Mouse (Mus musculus): ENCODE measurements at regions not wholly inside any gene's neighbourhood (a gene's known extent, or its start where the extent isn't known, plus 50 kb on each side); places are given as distances from the start of the nearest gene placed in this dataset.

- no peaks in the 10 kb centered on the region for H3K36me3 ChIP-seq
- no peak for DNase-seq (ENCODE audit: low spot score)
- 88% methylated on average over 2 of the region's 2 CpGs for WGBS
- H3K9me3 ChIP-seq (replicated peaks), result no peaks in the 10 kb centered on the region
- no peaks in the 10 kb centered on the region for H3K4me1 ChIP-seq
- H3K27me3 ChIP-seq (ENCODE audit: low read depth, poor library complexity, severe bottlenecking), result no peaks in the 10 kb centered on the region
- no peak overlapping the region for H3K27ac ChIP-seq (replicated peaks)
- H3K4me3 ChIP-seq, result no peak overlapping the region
Measured at GRCm38 (mm10) chr1:98818076-98818475, 397.2 kb downstream of the Slco6d1 start.

DNA sequence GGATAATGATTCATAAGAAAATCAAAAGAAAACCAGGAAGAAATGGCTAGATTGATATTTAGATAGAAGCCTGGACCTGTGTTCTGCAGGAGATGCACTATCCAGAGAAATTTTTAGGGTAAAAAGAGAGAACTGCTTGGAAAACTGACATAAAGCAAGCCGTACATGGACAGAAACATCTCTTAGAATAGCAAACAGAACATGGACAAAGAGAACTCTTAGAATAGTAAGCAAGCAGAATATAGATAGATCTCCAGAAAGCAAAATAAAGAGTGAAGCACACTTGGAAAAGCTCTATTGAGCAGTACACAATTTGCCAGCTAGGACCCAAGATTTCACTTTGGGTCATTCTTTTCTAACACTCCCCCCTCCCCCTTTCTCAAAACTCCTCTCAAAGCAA is 439.3 kb downstream of the Slco6d1 start:
- DNase-seq (ENCODE audit: low spot score), result no peak
- 98% methylated on average over 1 of the region's 1 CpGs for WGBS

DNA sequence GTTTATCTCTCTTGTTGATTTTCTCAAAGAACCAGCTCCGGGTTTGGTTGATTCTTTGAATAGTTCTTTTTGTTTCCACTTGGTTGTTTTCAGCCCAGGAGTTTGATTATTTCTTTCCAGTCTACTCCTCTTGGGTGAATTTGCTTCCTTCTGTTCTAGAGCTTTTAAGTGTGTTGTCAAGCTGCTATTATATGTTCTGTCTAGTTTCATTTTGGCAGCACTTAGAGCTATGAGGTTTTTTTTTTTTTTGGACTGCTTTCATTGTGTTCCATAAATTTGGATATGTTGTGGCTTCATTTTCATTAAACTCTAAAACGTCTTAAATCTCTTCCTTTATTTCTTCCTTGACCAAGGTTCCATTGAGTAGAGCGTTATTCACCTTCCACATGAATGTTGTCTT is 485.3 kb downstream of the Slco6d1 start:
- H3K27ac ChIP-seq (replicated peaks), result no peak overlapping the region
- no peak for DNase-seq (ENCODE audit: low spot score)
- H3K4me3 ChIP-seq, result no peak overlapping the region
- 86% methylated on average over 3 of the region's 3 CpGs for WGBS
- no peaks in the 10 kb centered on the region for H3K36me3 ChIP-seq
- H3K9me3 ChIP-seq (replicated peaks), result no peaks in the 10 kb centered on the region
- no peaks in the 10 kb centered on the region for H3K4me1 ChIP-seq
- no peaks in the 10 kb centered on the region for H3K27me3 ChIP-seq (ENCODE audit: low read depth, poor library complexity, severe bottlenecking)

More for the DNA sequence above, 439.3 kb downstream of the Slco6d1 start:
- Histone ChIP-seq H3K4me3 (no peak overlapping the region), H3K4me1 (no peaks in the 10 kb centered on the region), H3K27me3 (ENCODE audit: low read depth, poor library complexity, severe bottlenecking) (no peaks in the 10 kb centered on the region), H3K36me3 (no peaks in the 10 kb centered on the region), H3K9me3 (replicated peaks) (no peaks in the 10 kb centered on the region), H3K27ac (replicated peaks) (no peak overlapping the region)

GRCm38 (mm10) chr1:98923043-98923442 is 502.1 kb downstream of the Slco6d1 start:
- 88% methylated on average over 2 of the region's 2 CpGs for WGBS
- Histone ChIP-seq H3K4me3 (no peak overlapping the region), H3K9me3 (replicated peaks) (no peaks in the 10 kb centered on the region), H3K4me1 (no peaks in the 10 kb centered on the region), H3K27me3 (ENCODE audit: low read depth, poor library complexity, severe bottlenecking) (no peaks in the 10 kb centered on the region), H3K36me3 (no peaks in the 10 kb centered on the region), H3K27ac (replicated peaks) (no peak overlapping the region)
- DNase-seq (ENCODE audit: low spot score), result no peak

- Histone ChIP-seq H3K36me3 (no peaks in the 10 kb centered on the region), H3K9me3 (replicated peaks) (no peaks in the 10 kb centered on the region), H3K4me3 (no peak overlapping the region), H3K27ac (replicated peaks) (no peak overlapping the region), H3K27me3 (ENCODE audit: low read depth, poor library complexity, severe bottlenecking) (no peaks in the 10 kb centered on the region), H3K4me1 (no peaks in the 10 kb centered on the region)
- DNase-seq (ENCODE audit: low spot score), result no peak
- WGBS, result 88% methylated on average over 2 of the region's 2 CpGs
Measured at GRCm38 (mm10) chr1:98924933-98925332, 504.0 kb downstream of the Slco6d1 start.

DNA sequence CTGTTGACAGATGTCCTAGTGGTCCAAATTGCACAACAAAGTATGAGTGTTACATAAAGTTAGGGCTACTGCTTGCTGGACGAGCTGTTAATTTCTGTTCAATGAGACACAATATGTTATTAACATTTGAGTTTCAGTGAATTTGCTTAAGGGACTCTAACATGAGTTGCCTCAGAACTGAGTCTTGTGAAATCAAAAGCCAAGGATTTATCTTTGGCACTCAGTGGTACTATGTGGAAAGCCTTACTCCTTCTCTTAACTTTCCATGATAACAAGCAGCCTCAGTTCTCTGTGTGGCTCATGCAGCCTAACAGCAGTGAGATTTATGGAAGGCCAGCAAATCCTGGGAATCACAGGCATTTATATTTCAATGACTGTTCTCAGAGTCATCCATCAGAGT is 510.0 kb downstream of the Slco6d1 start:
- no peak for DNase-seq (ENCODE audit: low spot score)
- H3K4me1 ChIP-seq, result no peaks in the 10 kb centered on the region
- no peaks in the 10 kb centered on the region for H3K9me3 ChIP-seq (replicated peaks)
- H3K27me3 ChIP-seq (ENCODE audit: low read depth, poor library complexity, severe bottlenecking), result no peaks in the 10 kb centered on the region
- no peaks in the 10 kb centered on the region for H3K36me3 ChIP-seq
- no peak overlapping the region for H3K27ac ChIP-seq (replicated peaks)
- WGBS, result 89% methylated on average over 1 of the region's 1 CpGs
- H3K4me3 ChIP-seq, result no peak overlapping the region

GRCm38 (mm10) chr1:98932239-98932638 is 511.3 kb downstream of the Slco6d1 start:
- H3K36me3 ChIP-seq, result no peaks in the 10 kb centered on the region
- no peak overlapping the region for H3K4me3 ChIP-seq
- no peak for DNase-seq (ENCODE audit: low spot score)
- H3K27ac ChIP-seq (replicated peaks), result no peak overlapping the region
- H3K27me3 ChIP-seq (ENCODE audit: low read depth, poor library complexity, severe bottlenecking), result no peaks in the 10 kb centered on the region
- H3K9me3 ChIP-seq (replicated peaks), result no peaks in the 10 kb centered on the region
- WGBS, result 100% methylated on average over 1 of the region's 1 CpGs
- H3K4me1 ChIP-seq, result no peaks in the 10 kb centered on the region

GRCm38 (mm10) chr1:98977686-98978085 is 556.8 kb downstream of the Slco6d1 start:
- Histone ChIP-seq H3K36me3 (no peaks in the 10 kb centered on the region), H3K4me3 (no peak overlapping the region), H3K27me3 (ENCODE audit: low read depth, poor library complexity, severe bottlenecking) (no peaks in the 10 kb centered on the region), H3K27ac (replicated peaks) (no peak overlapping the region), H3K9me3 (replicated peaks) (no peaks in the 10 kb centered on the region), H3K4me1 (no peaks in the 10 kb centered on the region)
- DNase-seq (ENCODE audit: low spot score), result no peak
- WGBS, result 88% methylated on average over 1 of the region's 1 CpGs

All from midbrain, embryonic 10.5 days (tissue).